Mouse (Mus musculus): ENCODE measurements at regions not wholly inside any gene's neighbourhood (a gene's known extent, or its start where the extent isn't known, plus 50 kb on each side); places are given as distances from the start of the nearest gene placed in this dataset.

DNA sequence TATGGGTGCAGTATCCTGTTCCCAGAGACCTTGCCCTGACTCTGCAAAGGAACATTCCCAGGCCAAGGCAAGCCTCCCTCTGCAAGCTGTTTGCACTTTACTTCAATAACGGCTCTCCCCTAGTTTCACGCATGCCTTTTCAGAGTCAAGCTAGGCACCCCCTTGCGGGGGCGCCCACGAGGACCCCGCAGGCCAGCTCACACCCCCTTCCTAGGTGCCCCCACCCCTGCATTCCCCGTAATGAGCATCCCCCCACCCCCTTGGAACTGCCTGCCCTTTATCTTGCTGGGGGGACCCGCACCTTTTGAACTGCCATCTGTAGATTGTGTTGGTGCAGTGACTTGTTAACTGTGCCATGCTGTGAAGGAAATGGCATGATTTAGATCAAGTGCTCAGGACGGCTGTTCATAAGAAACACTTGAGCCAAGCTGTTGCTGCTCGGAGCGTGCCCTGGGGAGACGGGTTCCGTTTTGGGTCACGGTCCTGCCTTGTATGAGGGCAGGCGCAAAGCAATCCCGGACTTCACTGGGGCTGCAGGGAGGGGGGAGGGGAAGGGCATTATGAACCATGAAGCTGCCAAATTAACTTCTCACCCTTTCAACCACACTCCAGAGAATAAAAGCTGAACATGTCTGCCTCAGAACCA lies 155.3 kb upstream of the Cdkn3 start:
- TF ChIP-seq MAFK (IDR thresholded peaks at IDR 0.05; ENCODE audit: insufficient read depth, low read depth, low read length) (no peak), CHD2 (IDR thresholded peaks at IDR 0.05; ENCODE audit: low read depth, low read length) (no peak), ZC3H11A (IDR thresholded peaks at IDR 0.05; ENCODE audit: borderline replicate concordance, low read depth, low read length) (no peak), HCFC1 (IDR thresholded peaks at IDR 0.05; ENCODE audit: borderline replicate concordance, insufficient read depth, low read length) (no peak), ZNF384 (IDR thresholded peaks at IDR 0.05; ENCODE audit: low read depth, low read length) (no peak)
- no peak for DNase-seq (ENCODE audit: low read depth, low spot score)
- Histone ChIP-seq H3K9me3 (ENCODE audit: control insufficient read depth, insufficient read depth, low read depth, low read length) (no peaks in the 10 kb centered on the region), H3K4me3 (ENCODE audit: insufficient read depth in 1 of 2, low read depth in 1 of 2, low read length in 2 of 2, poor library complexity in 1 of 2, severe bottlenecking in 1 of 2) (no peak overlapping the region), H3K9ac (ENCODE audit: insufficient read depth, low read depth, low read length, poor library complexity, severe bottlenecking) (no peak overlapping the region), H3K4me1 (ENCODE audit: control insufficient read depth in 2 of 2, insufficient read depth in 2 of 2, low read length in 2 of 2, poor library complexity in 1 of 2) (no peaks in the 10 kb centered on the region), H3K36me3 (ENCODE audit: control insufficient read depth, insufficient read depth, low read length, poor library complexity, severe bottlenecking) (no peaks in the 10 kb centered on the region), H3K27ac (ENCODE audit: insufficient read depth, low read depth, low read length, poor library complexity, severe bottlenecking) (no peak overlapping the region)
- in situ Hi-C loops (cut with MboI; ENCODE audit: low sequenced_read_pairs in 2 of 2, unreplicated experiment in 2 of 2) = no loop called here

DNA sequence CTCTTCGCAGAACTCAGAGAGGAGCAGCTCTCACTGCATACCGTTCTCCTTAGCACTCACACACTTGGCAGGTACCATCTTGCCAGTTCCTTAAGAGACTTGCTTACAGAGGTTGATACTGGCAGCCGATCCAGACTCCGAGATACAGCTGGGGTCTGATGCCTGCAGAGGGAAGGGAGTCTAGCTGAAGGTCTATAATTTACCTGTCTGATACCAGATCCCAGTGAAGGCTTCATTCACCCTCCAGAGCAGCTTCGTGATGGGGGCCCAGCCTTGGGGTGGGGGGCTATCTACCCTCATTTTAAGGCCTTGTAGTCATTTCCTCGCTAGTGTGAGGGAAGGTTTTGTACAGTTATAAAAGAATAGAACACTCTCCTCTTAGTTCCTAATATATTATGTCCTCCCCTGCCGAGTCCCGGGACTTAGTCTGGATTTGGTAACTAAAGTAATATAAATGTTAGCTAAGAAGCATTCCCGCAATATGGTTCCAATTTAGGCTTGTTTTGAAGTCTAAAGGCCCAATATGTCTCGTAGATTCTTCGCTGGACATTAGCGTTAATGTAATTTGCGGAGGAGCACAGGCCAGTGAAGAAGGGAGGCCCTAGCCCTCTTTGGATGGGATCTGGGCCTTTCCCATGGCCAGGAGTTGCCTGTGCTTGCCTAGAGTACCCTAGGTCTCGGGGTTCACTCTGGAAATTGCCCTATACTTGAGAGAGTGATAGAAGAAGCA lies 156.0 kb upstream of the Cdkn3 start:
- Histone ChIP-seq H3K36me3 (ENCODE audit: control insufficient read depth, insufficient read depth, low read length, poor library complexity, severe bottlenecking) (no peaks in the 10 kb centered on the region), H3K4me1 (ENCODE audit: control insufficient read depth in 2 of 2, insufficient read depth in 2 of 2, low read length in 2 of 2, poor library complexity in 1 of 2) (no peaks in the 10 kb centered on the region), H3K9me3 (ENCODE audit: control insufficient read depth, insufficient read depth, low read depth, low read length) (no peaks in the 10 kb centered on the region), H3K4me3 (ENCODE audit: insufficient read depth in 1 of 2, low read depth in 1 of 2, low read length in 2 of 2, poor library complexity in 1 of 2, severe bottlenecking in 1 of 2) (no peak overlapping the region), H3K9ac (ENCODE audit: insufficient read depth, low read depth, low read length, poor library complexity, severe bottlenecking) (no peak overlapping the region), H3K27ac (ENCODE audit: insufficient read depth, low read depth, low read length, poor library complexity, severe bottlenecking) (no peak overlapping the region)
- no peak for DNase-seq (ENCODE audit: low read depth, low spot score)
- TF ChIP-seq MAFK (IDR thresholded peaks at IDR 0.05; ENCODE audit: insufficient read depth, low read depth, low read length) (no peak), HCFC1 (IDR thresholded peaks at IDR 0.05; ENCODE audit: borderline replicate concordance, insufficient read depth, low read length) (no peak), ZNF384 (IDR thresholded peaks at IDR 0.05; ENCODE audit: low read depth, low read length) (no peak), ZC3H11A (IDR thresholded peaks at IDR 0.05; ENCODE audit: borderline replicate concordance, low read depth, low read length) (no peak), CHD2 (IDR thresholded peaks at IDR 0.05; ENCODE audit: low read depth, low read length) (no peak)
- in situ Hi-C loops (cut with MboI; ENCODE audit: low sequenced_read_pairs in 2 of 2, unreplicated experiment in 2 of 2) = no loop called here

DNA sequence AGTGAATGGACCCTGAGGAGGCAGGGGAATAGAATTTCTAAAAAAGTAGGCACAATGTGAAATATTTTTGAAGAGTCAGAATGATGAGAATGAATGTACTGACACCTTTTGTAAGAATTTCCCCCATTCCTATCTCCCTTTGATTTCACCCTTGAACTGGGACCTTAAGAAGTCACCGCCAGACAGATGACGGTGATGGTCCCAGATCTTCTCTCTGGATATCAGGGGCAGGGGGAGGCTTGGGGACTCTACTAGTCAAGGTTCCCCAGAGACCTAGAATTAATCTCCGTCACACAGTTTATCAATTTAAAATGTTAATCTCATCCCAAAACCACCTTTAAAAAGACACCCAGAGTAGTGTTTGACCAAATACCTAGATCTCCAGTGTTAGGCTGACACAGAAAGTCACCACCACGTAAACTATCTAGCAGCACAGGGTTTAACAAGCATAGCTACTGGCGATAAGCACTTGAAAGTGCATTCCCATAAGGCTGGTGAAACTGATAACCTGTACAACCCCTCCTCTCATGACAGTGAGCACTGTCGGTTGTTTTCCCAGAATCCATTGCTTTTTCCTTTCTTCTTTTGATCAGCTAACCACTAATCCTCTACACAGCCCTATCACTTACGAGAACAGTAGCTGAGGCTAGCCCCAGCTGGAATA lies 163.5 kb upstream of the Cdkn3 start:
- H3K9me3 ChIP-seq (ENCODE audit: control insufficient read depth, insufficient read depth, low read depth, low read length) = no peaks in the 10 kb centered on the region
- no peak overlapping the region for H3K4me3 ChIP-seq (ENCODE audit: insufficient read depth in 1 of 2, low read depth in 1 of 2, low read length in 2 of 2, poor library complexity in 1 of 2, severe bottlenecking in 1 of 2)
- no peaks in the 10 kb centered on the region for H3K4me1 ChIP-seq (ENCODE audit: control insufficient read depth in 2 of 2, insufficient read depth in 2 of 2, low read length in 2 of 2, poor library complexity in 1 of 2)
- DNase-seq (ENCODE audit: low read depth, low spot score) = no peak
- H3K36me3 ChIP-seq (ENCODE audit: control insufficient read depth, insufficient read depth, low read length, poor library complexity, severe bottlenecking) = no peaks in the 10 kb centered on the region
- TF ChIP-seq HCFC1 (IDR thresholded peaks at IDR 0.05; ENCODE audit: borderline replicate concordance, insufficient read depth, low read length) = no peak
- TF ChIP-seq CHD2 (IDR thresholded peaks at IDR 0.05; ENCODE audit: low read depth, low read length) = no peak
- TF ChIP-seq ZNF384 (IDR thresholded peaks at IDR 0.05; ENCODE audit: low read depth, low read length) = no peak
- TF ChIP-seq MAFK (IDR thresholded peaks at IDR 0.05; ENCODE audit: insufficient read depth, low read depth, low read length) = no peak
- no peak for TF ChIP-seq ZC3H11A (IDR thresholded peaks at IDR 0.05; ENCODE audit: borderline replicate concordance, low read depth, low read length)
- H3K27ac ChIP-seq (ENCODE audit: insufficient read depth, low read depth, low read length, poor library complexity, severe bottlenecking) = no peak overlapping the region
- in situ Hi-C loops (cut with MboI; ENCODE audit: low sequenced_read_pairs in 2 of 2, unreplicated experiment in 2 of 2) = no loop called here
- H3K9ac ChIP-seq (ENCODE audit: insufficient read depth, low read depth, low read length, poor library complexity, severe bottlenecking) = no peak overlapping the region

DNA sequence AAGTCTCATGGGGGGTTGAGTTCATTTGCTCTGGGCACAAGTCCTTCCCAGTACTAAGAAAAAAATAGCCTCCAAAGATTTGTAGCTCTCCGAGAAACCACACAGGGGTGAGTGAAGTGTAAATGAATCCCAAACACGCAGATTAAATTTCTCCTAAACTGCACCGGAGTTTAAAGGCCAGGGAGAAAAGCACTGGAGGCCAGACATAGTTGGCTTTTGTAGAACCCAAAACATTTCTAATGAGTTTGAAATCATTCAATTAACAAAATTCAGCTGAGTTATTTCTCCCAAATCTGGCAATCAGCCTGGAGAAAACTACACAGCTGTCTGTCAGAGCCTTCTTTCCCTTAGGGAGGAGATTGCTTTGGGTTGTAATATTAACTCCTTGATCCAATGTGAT lies 166.2 kb upstream of the Cdkn3 start:
- no peak for DNase-seq (ENCODE audit: low read depth, low spot score)
- Histone ChIP-seq H3K4me1 (ENCODE audit: control insufficient read depth in 2 of 2, insufficient read depth in 2 of 2, low read length in 2 of 2, poor library complexity in 1 of 2) (no peaks in the 10 kb centered on the region), H3K36me3 (ENCODE audit: control insufficient read depth, insufficient read depth, low read length, poor library complexity, severe bottlenecking) (no peaks in the 10 kb centered on the region), H3K27ac (ENCODE audit: insufficient read depth, low read depth, low read length, poor library complexity, severe bottlenecking) (no peak overlapping the region), H3K9ac (ENCODE audit: insufficient read depth, low read depth, low read length, poor library complexity, severe bottlenecking) (no peak overlapping the region), H3K4me3 (ENCODE audit: insufficient read depth in 1 of 2, low read depth in 1 of 2, low read length in 2 of 2, poor library complexity in 1 of 2, severe bottlenecking in 1 of 2) (no peak overlapping the region), H3K9me3 (ENCODE audit: control insufficient read depth, insufficient read depth, low read depth, low read length) (no peaks in the 10 kb centered on the region)
- in situ Hi-C loops (cut with MboI; ENCODE audit: low sequenced_read_pairs in 2 of 2, unreplicated experiment in 2 of 2) = no loop called here
- TF ChIP-seq MAFK (IDR thresholded peaks at IDR 0.05; ENCODE audit: insufficient read depth, low read depth, low read length) = no peak
- TF ChIP-seq HCFC1 (IDR thresholded peaks at IDR 0.05; ENCODE audit: borderline replicate concordance, insufficient read depth, low read length) = no peak
- no peak for TF ChIP-seq ZC3H11A (IDR thresholded peaks at IDR 0.05; ENCODE audit: borderline replicate concordance, low read depth, low read length)
